Mouse (Mus musculus): ENCODE data around the gene 4930402K13Rik. TPM values are rescaled to one million over a fixed set of nuclear protein-coding genes. Genes with fewer than 3 reads are reported as not detected.

The 4930402K13Rik gene
- total RNA-seq, 1 experiment, result not detected

GRCm38 (mm10) chrX:9110381-9110780, 6.0 kb downstream of the 4930402K13Rik start:
- in situ Hi-C loops (cut with MboI; ENCODE audit: low sequenced_read_pairs in 2 of 2, unreplicated experiment in 2 of 2), result no loop called here
- TF ChIP-seq MAFK (IDR thresholded peaks at IDR 0.05; ENCODE audit: insufficient read depth, low read depth, low read length) (no peak), HCFC1 (IDR thresholded peaks at IDR 0.05; ENCODE audit: borderline replicate concordance, insufficient read depth, low read length) (no peak), ZC3H11A (IDR thresholded peaks at IDR 0.05; ENCODE audit: borderline replicate concordance, low read depth, low read length) (no peak), CHD2 (IDR thresholded peaks at IDR 0.05; ENCODE audit: low read depth, low read length) (no peak), ZNF384 (IDR thresholded peaks at IDR 0.05; ENCODE audit: low read depth, low read length) (no peak)
- no peak overlapping the region for H3K9ac ChIP-seq (ENCODE audit: insufficient read depth, low read depth, low read length, poor library complexity, severe bottlenecking)
- no peak overlapping the region for H3K4me3 ChIP-seq (ENCODE audit: insufficient read depth in 1 of 2, low read depth in 1 of 2, low read length in 2 of 2, poor library complexity in 1 of 2, severe bottlenecking in 1 of 2)
- H3K9me3 ChIP-seq (ENCODE audit: control insufficient read depth, insufficient read depth, low read depth, low read length), result 0 out of 2 replicates have a peak, but pooled peaks cover 2% of the 10 kb centered on the region
- no peaks in the 10 kb centered on the region for H3K36me3 ChIP-seq (ENCODE audit: control insufficient read depth, insufficient read depth, low read length, poor library complexity, severe bottlenecking)
- no peaks in the 10 kb centered on the region for H3K4me1 ChIP-seq (ENCODE audit: control insufficient read depth in 2 of 2, insufficient read depth in 2 of 2, low read length in 2 of 2, poor library complexity in 1 of 2)
- DNase-seq (ENCODE audit: low read depth, low spot score), result no peak
- no peak overlapping the region for H3K27ac ChIP-seq (ENCODE audit: insufficient read depth, low read depth, low read length, poor library complexity, severe bottlenecking)

- no peak overlapping the region for H3K9ac ChIP-seq (ENCODE audit: insufficient read depth, low read depth, low read length, poor library complexity, severe bottlenecking)
- H3K9me3 ChIP-seq (ENCODE audit: control insufficient read depth, insufficient read depth, low read depth, low read length), result no peaks in the 10 kb centered on the region
- H3K4me3 ChIP-seq (ENCODE audit: insufficient read depth in 1 of 2, low read depth in 1 of 2, low read length in 2 of 2, poor library complexity in 1 of 2, severe bottlenecking in 1 of 2), result no peak overlapping the region
- H3K27ac ChIP-seq (ENCODE audit: insufficient read depth, low read depth, low read length, poor library complexity, severe bottlenecking), result no peak overlapping the region
- H3K36me3 ChIP-seq (ENCODE audit: control insufficient read depth, insufficient read depth, low read length, poor library complexity, severe bottlenecking), result no peaks in the 10 kb centered on the region
- TF ChIP-seq ZNF384 (IDR thresholded peaks at IDR 0.05; ENCODE audit: low read depth, low read length) (no peak), ZC3H11A (IDR thresholded peaks at IDR 0.05; ENCODE audit: borderline replicate concordance, low read depth, low read length) (no peak), CHD2 (IDR thresholded peaks at IDR 0.05; ENCODE audit: low read depth, low read length) (no peak), HCFC1 (IDR thresholded peaks at IDR 0.05; ENCODE audit: borderline replicate concordance, insufficient read depth, low read length) (no peak), MAFK (IDR thresholded peaks at IDR 0.05; ENCODE audit: insufficient read depth, low read depth, low read length) (no peak)
- no peaks in the 10 kb centered on the region for H3K4me1 ChIP-seq (ENCODE audit: control insufficient read depth in 2 of 2, insufficient read depth in 2 of 2, low read length in 2 of 2, poor library complexity in 1 of 2)
- DNase-seq (ENCODE audit: low read depth, low spot score), result no peak
- in situ Hi-C loops (cut with MboI; ENCODE audit: low sequenced_read_pairs in 2 of 2, unreplicated experiment in 2 of 2), result no loop called here
These were observed 20.6 kb downstream of the 4930402K13Rik start for GRCm38 (mm10) chrX:9124928-9125327.

GRCm38 (mm10) chrX:9128317-9128831, 24.0 kb downstream of the 4930402K13Rik start:
- Histone ChIP-seq H3K9me3 (ENCODE audit: control insufficient read depth, insufficient read depth, low read depth, low read length) (no peaks in the 10 kb centered on the region), H3K4me1 (ENCODE audit: control insufficient read depth in 2 of 2, insufficient read depth in 2 of 2, low read length in 2 of 2, poor library complexity in 1 of 2) (no peaks in the 10 kb centered on the region), H3K9ac (ENCODE audit: insufficient read depth, low read depth, low read length, poor library complexity, severe bottlenecking) (no peak overlapping the region), H3K36me3 (ENCODE audit: control insufficient read depth, insufficient read depth, low read length, poor library complexity, severe bottlenecking) (no peaks in the 10 kb centered on the region), H3K27ac (ENCODE audit: insufficient read depth, low read depth, low read length, poor library complexity, severe bottlenecking) (no peak overlapping the region), H3K4me3 (ENCODE audit: insufficient read depth in 1 of 2, low read depth in 1 of 2, low read length in 2 of 2, poor library complexity in 1 of 2, severe bottlenecking in 1 of 2) (no peak overlapping the region)
- in situ Hi-C loops (cut with MboI; ENCODE audit: low sequenced_read_pairs in 2 of 2, unreplicated experiment in 2 of 2), result no loop called here
- TF ChIP-seq HCFC1 (IDR thresholded peaks at IDR 0.05; ENCODE audit: borderline replicate concordance, insufficient read depth, low read length), result no peak
- no peak for TF ChIP-seq MAFK (IDR thresholded peaks at IDR 0.05; ENCODE audit: insufficient read depth, low read depth, low read length)
- TF ChIP-seq ZC3H11A (IDR thresholded peaks at IDR 0.05; ENCODE audit: borderline replicate concordance, low read depth, low read length), result no peak
- TF ChIP-seq CHD2 (IDR thresholded peaks at IDR 0.05; ENCODE audit: low read depth, low read length), result no peak
- no peak for TF ChIP-seq ZNF384 (IDR thresholded peaks at IDR 0.05; ENCODE audit: low read depth, low read length)
- no peak for DNase-seq (ENCODE audit: low read depth, low spot score)

- in situ Hi-C loops (cut with MboI; ENCODE audit: low sequenced_read_pairs in 2 of 2, unreplicated experiment in 2 of 2), result no loop called here
- Histone ChIP-seq H3K9me3 (ENCODE audit: control insufficient read depth, insufficient read depth, low read depth, low read length) (no peaks in the 10 kb centered on the region), H3K4me1 (ENCODE audit: control insufficient read depth in 2 of 2, insufficient read depth in 2 of 2, low read length in 2 of 2, poor library complexity in 1 of 2) (no peaks in the 10 kb centered on the region), H3K4me3 (ENCODE audit: insufficient read depth in 1 of 2, low read depth in 1 of 2, low read length in 2 of 2, poor library complexity in 1 of 2, severe bottlenecking in 1 of 2) (no peak overlapping the region), H3K9ac (ENCODE audit: insufficient read depth, low read depth, low read length, poor library complexity, severe bottlenecking) (no peak overlapping the region), H3K36me3 (ENCODE audit: control insufficient read depth, insufficient read depth, low read length, poor library complexity, severe bottlenecking) (no peaks in the 10 kb centered on the region), H3K27ac (ENCODE audit: insufficient read depth, low read depth, low read length, poor library complexity, severe bottlenecking) (no peak overlapping the region)
- no peak for DNase-seq (ENCODE audit: low read depth, low spot score)
- TF ChIP-seq MAFK (IDR thresholded peaks at IDR 0.05; ENCODE audit: insufficient read depth, low read depth, low read length) (no peak), HCFC1 (IDR thresholded peaks at IDR 0.05; ENCODE audit: borderline replicate concordance, insufficient read depth, low read length) (no peak), ZNF384 (IDR thresholded peaks at IDR 0.05; ENCODE audit: low read depth, low read length) (no peak), ZC3H11A (IDR thresholded peaks at IDR 0.05; ENCODE audit: borderline replicate concordance, low read depth, low read length) (no peak), CHD2 (IDR thresholded peaks at IDR 0.05; ENCODE audit: low read depth, low read length) (no peak)
These were observed 35.1 kb downstream of the 4930402K13Rik start for GRCm38 (mm10) chrX:9139290-9139948.
